Mouse (Mus musculus) heart, embryonic 16.5 days (tissue): Measurements from ENCODE around the gene Irf5. TPM values are rescaled to one million over a fixed set of nuclear protein-coding genes. Genes with fewer than 3 reads are reported as not detected.

Experiments used
- ATAC-seq: fragments of 200-750 bp; cut with Nextera tagmentation; replicated peaks from 2 replicates; pipeline ENCODE4 v1.8.0; 2017; ENCODE audit warnings: moderate number of reproducible peaks; ENCODE audit not compliant: insufficient read depth, low FRiP score; ENCODE audit errors: extremely low read depth
- H3K27ac ChIP-seq: fragments of 300-500 bp; sonication (generic); 2 replicates; pipeline ENCODE4 v1.5.1; 2014; ENCODE audit warnings: mild to moderate bottlenecking, low read length, control low read depth, moderate library complexity
- H3K27me3 ChIP-seq: fragments of 300-500 bp; sonication (generic); 2 replicates; pipeline ENCODE4 v1.6.1; 2014; ENCODE audit warnings: low read length, mixed read lengths; ENCODE audit not compliant: control insufficient read depth, insufficient read depth
- H3K36me3 ChIP-seq: fragments of 300-500 bp; sonication (generic); 2 replicates; pipeline ENCODE4 v1.6.1; 2014; ENCODE audit not compliant: control insufficient read depth, insufficient read depth
- H3K4me1 ChIP-seq: fragments of 300-500 bp; sonication (generic); 2 replicates; pipeline ENCODE4 v1.6.1; 2014; ENCODE audit warnings: low read length, mixed read lengths; ENCODE audit not compliant: control insufficient read depth, insufficient read depth
- H3K4me2 ChIP-seq: fragments of 300-500 bp; sonication (generic); 2 replicates; pipeline ENCODE4 v1.6.1; 2014; ENCODE audit warnings: low read depth, mild to moderate bottlenecking, control low read depth, low read length
- H3K4me3 ChIP-seq: fragments of 300-500 bp; sonication (generic); 2 replicates; pipeline ENCODE4 v1.5.1; 2014; ENCODE audit warnings: mild to moderate bottlenecking, control low read depth, low read length
- H3K9ac ChIP-seq: fragments of 300-500 bp; sonication (generic); 2 replicates; pipeline ENCODE4 v1.6.1; 2014; ENCODE audit warnings: low read length, control low read depth
- H3K9me3 ChIP-seq: fragments of 300-500 bp; sonication (generic); replicated peaks from 2 replicates; pipeline ENCODE4 v1.6.1; 2016; ENCODE audit warnings: low read length; ENCODE audit not compliant: control insufficient read depth
- WGBS: fragments of 180-500 bp; shearing (Covaris S2); extraction: QIAGEN DNeasy Blood & Tissue Kit; methylation state at CpG from one replicate; pipeline ENCODE4 v1.1.7; 2014; 5-methylcytosine and 5-hydroxymethylcytosine counted together
- polyA plus RNA-seq: library from polyadenylated mRNA; unstranded; fragments of >200 nt; fragmentation: Nextera tagmentation; extraction: Ambion mirVana; gene quantifications from 2 replicates; pipeline ENCODE4 v1.2.1, GENCODE M21; 2015

The Irf5 gene
- polyA plus RNA-seq, 1 experiment from 2014 or later: 5.7 TPM

GRCm38 (mm10) chr6:29500810-29501209, 25.6 kb upstream of the Irf5 start:
- H3K9ac ChIP-seq: no peak overlapping the region
- ATAC-seq: no peak
- no peak overlapping the region for H3K4me3 ChIP-seq
- no peak overlapping the region for H3K4me2 ChIP-seq
- H3K4me1 ChIP-seq: no peaks in the 10 kb centered on the region
- peaks cover 3% of the 10 kb centered on the region; the same call in 1 of the 2 replicates for H3K9me3 ChIP-seq
- no peaks in the 10 kb centered on the region for H3K36me3 ChIP-seq
- 87% methylated on average over 6 of the region's 6 CpGs for WGBS
- H3K27ac ChIP-seq: no peak overlapping the region
- H3K27me3 ChIP-seq: peaks cover 14% of the 10 kb centered on the region

GRCm38 (mm10) chr6:29501599-29501998, 24.8 kb upstream of the Irf5 start:
- no peak for ATAC-seq
- Histone ChIP-seq H3K4me3 (no peak overlapping the region), H3K4me1 (no peaks in the 10 kb centered on the region), H3K27ac (no peak overlapping the region), H3K36me3 (no peaks in the 10 kb centered on the region), H3K9me3 (peaks cover 3% of the 10 kb centered on the region; the same call in 1 of the 2 replicates), H3K4me2 (no peak overlapping the region), H3K27me3 (peaks cover 8% of the 10 kb centered on the region), H3K9ac (no peak overlapping the region)
- 91% methylated on average over 1 of the region's 1 CpGs for WGBS

- Histone ChIP-seq H3K4me2 (no peak overlapping the region), H3K9ac (no peak overlapping the region), H3K4me3 (no peak overlapping the region), H3K36me3 (no peaks in the 10 kb centered on the region), H3K27ac (no peak overlapping the region), H3K27me3 (peaks cover 10% of the 10 kb centered on the region; the same call in 1 of the 2 replicates), H3K4me1 (peaks cover 2% of the 10 kb centered on the region), H3K9me3 (no peaks in the 10 kb centered on the region)
- no peak for ATAC-seq
- WGBS: 88% methylated on average over 5 of the region's 5 CpGs
Measured at GRCm38 (mm10) chr6:29505493-29505892, 20.9 kb upstream of the Irf5 start.

- peak overlapping the region; percentile 1; the same call in 1 of the 2 replicates for H3K9ac ChIP-seq
- H3K27me3 ChIP-seq: peaks cover 10% of the 10 kb centered on the region; the same call in 1 of the 2 replicates
- no peaks in the 10 kb centered on the region for H3K36me3 ChIP-seq
- H3K9me3 ChIP-seq: no peaks in the 10 kb centered on the region
- no peak for ATAC-seq
- H3K4me3 ChIP-seq: peak overlapping the region; percentile 66
- H3K27ac ChIP-seq: no peak overlapping the region
- peaks cover 2% of the 10 kb centered on the region for H3K4me1 ChIP-seq
- peak overlapping the region; percentile 81 for H3K4me2 ChIP-seq
- 24% methylated on average over 8 of the region's 8 CpGs for WGBS
Measured at GRCm38 (mm10) chr6:29506834-29507233, 19.6 kb upstream of the Irf5 start.

GRCm38 (mm10) chr6:29507447-29508309, 18.7 kb upstream of the Irf5 start, which contains the start of gene Kcp:
TSS of gene Kcp (minus strand) at chr6:29507952.
- Histone ChIP-seq H3K4me2 (peak within 1 kb of the TSS; percentile 81), H3K4me1 (peaks cover 2% of the 10 kb centered on the region), H3K27ac (no peak within 1 kb of the TSS), H3K9ac (peak within 1 kb of the TSS; percentile 73), H3K36me3 (no peaks in the 10 kb centered on the region), H3K27me3 (peaks cover 10% of the 10 kb centered on the region; the same call in 1 of the 2 replicates), H3K9me3 (no peaks in the 10 kb centered on the region), H3K4me3 (peak within 1 kb of the TSS; percentile 66)
- WGBS: under 1% methylated on average over 43 of the region's 47 CpGs
- peak; percentile 52 for ATAC-seq

GRCm38 (mm10) chr6:29509086-29509485, 17.3 kb upstream of the Irf5 start:
- no peaks in the 10 kb centered on the region for H3K36me3 ChIP-seq
- H3K4me2 ChIP-seq: no peak overlapping the region
- 48% methylated on average over 2 of the region's 2 CpGs for WGBS
- H3K9ac ChIP-seq: no peak overlapping the region
- no peak for ATAC-seq
- H3K9me3 ChIP-seq: no peaks in the 10 kb centered on the region
- H3K4me3 ChIP-seq: no peak overlapping the region
- H3K4me1 ChIP-seq: peaks cover 10% of the 10 kb centered on the region
- peak overlapping the region; percentile 53; the same call in 1 of the 2 replicates for H3K27ac ChIP-seq
- peaks cover 10% of the 10 kb centered on the region; the same call in 1 of the 2 replicates for H3K27me3 ChIP-seq

- H3K4me3 ChIP-seq: peak overlapping the region; percentile 25
- ATAC-seq: peak; percentile 52
- no peaks in the 10 kb centered on the region for H3K36me3 ChIP-seq
- 1% methylated on average over 11 of the region's 11 CpGs for WGBS
- no peaks in the 10 kb centered on the region for H3K9me3 ChIP-seq
- peak overlapping the region; percentile 56 for H3K4me2 ChIP-seq
- peak overlapping the region; percentile 17; the same call in 1 of the 2 replicates for H3K27ac ChIP-seq
- peaks cover 8% of the 10 kb centered on the region for H3K4me1 ChIP-seq
- peak overlapping the region; percentile 27 for H3K9ac ChIP-seq
- peaks cover 6% of the 10 kb centered on the region; the same call in 1 of the 2 replicates for H3K27me3 ChIP-seq
Measured at GRCm38 (mm10) chr6:29513284-29513683, 13.1 kb upstream of the Irf5 start.

- no peak overlapping the region for H3K27ac ChIP-seq
- H3K4me2 ChIP-seq: no peak overlapping the region
- ATAC-seq: peak; percentile 37; the same call in 1 of the 2 replicates
- WGBS: 6% methylated on average over 5 of the region's 5 CpGs
- H3K4me1 ChIP-seq: peaks cover 8% of the 10 kb centered on the region
- no peaks in the 10 kb centered on the region for H3K36me3 ChIP-seq
- no peaks in the 10 kb centered on the region for H3K9me3 ChIP-seq
- H3K9ac ChIP-seq: no peak overlapping the region
- H3K4me3 ChIP-seq: no peak overlapping the region
- no peaks in the 10 kb centered on the region for H3K27me3 ChIP-seq
Measured at GRCm38 (mm10) chr6:29517139-29517538, 9.3 kb upstream of the Irf5 start.
